In the genomic region with DNA sequence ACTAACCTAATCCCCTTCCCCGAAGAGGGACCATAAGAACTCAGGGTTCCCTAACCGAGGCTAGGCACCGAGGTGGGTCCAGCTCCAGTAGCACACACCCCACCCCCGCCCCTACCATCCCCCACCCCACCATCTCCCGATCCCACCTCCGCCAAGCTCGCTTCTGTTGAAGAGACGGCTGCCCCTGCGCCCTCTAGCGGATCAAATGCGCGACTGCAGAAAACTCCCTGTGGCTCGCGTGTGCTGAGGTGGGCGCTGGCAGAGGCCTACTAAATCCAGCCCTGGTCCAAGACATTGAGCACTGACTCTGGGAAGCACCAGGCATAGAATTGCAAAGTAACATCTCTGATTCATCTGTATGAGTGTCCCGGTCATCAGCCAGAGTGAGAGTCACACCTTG, we compare ENCODE assay signal across 8 mouse cellular contexts. TPM values are rescaled to one million over a fixed set of nuclear protein-coding genes. Genes with fewer than 3 reads are reported as not detected.
A peak's percentile ranks its signal among the peaks of the same experiment; 100 is the strongest.
DNase-seq lines count a peak whose midpoint lies in the region; ATAC-seq and TF ChIP-seq lines count a peak whose summit lies in the region.

No protein-coding gene starts in this region.

- no peaks in the 10 kb centered on the region for H3K79me2 ChIP-seq in CH12.LX (replicated peaks; ENCODE audit: control insufficient read depth, extremely low read depth, insufficient read depth, poor library complexity, severe bottlenecking)

- H3K27me3 ChIP-seq in CH12.LX (replicated peaks): peaks cover 88% of the 10 kb centered on the region
- peaks cover 37% of the 10 kb centered on the region for H3K27me3 ChIP-seq in small intestine, adult 2 months (ENCODE audit: control insufficient read depth, insufficient read depth, low read length)

- TF ChIP-seq RAD21 in CH12.LX (IDR thresholded peaks at IDR 0.05; ENCODE audit: low read depth, low read length): peak; percentile 35

- DNase-seq in CH12.LX (ENCODE audit: extremely low read depth): peak; percentile 56
- DNase-seq in Muller cell, postnatal 12 days (ENCODE audit: inconsistent ontology term): peak; percentile 26
- DNase-seq in cerebellum, postnatal 14 days: peak; percentile 82 to 89
- DNase-seq in gastrocnemius, postnatal 36 days: peak; percentile 41
- peak; percentile 31 to 82 for DNase-seq in kidney, postnatal 36 days

- peaks cover 0 to 3% of the 10 kb centered on the region in 2 experiments; a peak in 1 of 4 replicates for H3K4me1 ChIP-seq in CH12.LX (ENCODE audit: control insufficient read depth in 1 of 2, insufficient read depth in 2 of 2)
- no peaks in the 10 kb centered on the region; the same call in 1 of the 2 replicates for H3K4me1 ChIP-seq in small intestine, adult 2 months (ENCODE audit: control insufficient read depth, insufficient read depth, insufficient read length, low read length)

- H3K9ac ChIP-seq in CH12.LX (ENCODE audit: insufficient read depth, low read depth): no peak overlapping the region

- no peak for TF ChIP-seq EP300 in CH12.LX (IDR thresholded peaks at IDR 0.05; ENCODE audit: low read length)

- in situ Hi-C loops in CH12.LX (cut with MboI; ENCODE audit: low pct_ligation_motif_present, low pct_unique_long_range_greater_than_20kb, low sequenced_read_pairs): no loop called here

- H3K4me2 ChIP-seq in CH12.LX (ENCODE audit: insufficient read depth, low read depth, poor library complexity, severe bottlenecking): peak overlapping the region; percentile 39; the same call in 1 of the 2 replicates

- TF ChIP-seq CTCF in CH12.LX (conservative IDR thresholded peaks at IDR 0.05 in 1 of 2, IDR thresholded peaks at IDR 0.05 in 1 of 2; ENCODE audit: low read depth in 2 of 2, low read length in 2 of 2): peak in 1 of 2 experiments; percentile 70; a peak in 2 of 4 replicates
- peak; percentile 79; the same call in 1 of the 2 replicates for TF ChIP-seq CTCF in small intestine, adult 2 months (IDR thresholded peaks at IDR 0.05; ENCODE audit: extremely low read depth, insufficient read length, insufficient replicate concordance, low read depth, low read length)

- no peaks in the 10 kb centered on the region for H3K36me3 ChIP-seq in CH12.LX (replicated peaks in 1 of 2; ENCODE audit: control insufficient read depth in 1 of 2, insufficient read depth in 1 of 2, low read length in 1 of 2)
- no peaks in the 10 kb centered on the region for H3K36me3 ChIP-seq in small intestine, adult 2 months (ENCODE audit: control insufficient read depth, insufficient read depth, low read length)

- intact Hi-C loops in gastrocnemius, postnatal 36 days (cut with DNase I): loop anchor here (1.0 kb wide), 1 partner anchor 97 kb away; no protein-coding TSS in a partner anchor

- no peaks in the 10 kb centered on the region for H3K9me3 ChIP-seq in CH12.LX (replicated peaks; ENCODE audit: low read length)

- dilution Hi-C loops in CH12.LX (cut with MboI; ENCODE audit: extremely low pct_ligation_motif_present, extremely low pct_unique_long_range_greater_than_20kb, low sequenced_read_pairs): no loop called here

- no peak overlapping the region for H3K4me3 ChIP-seq in CH12.LX (replicated peaks in 1 of 3; ENCODE audit: low read depth in 2 of 3, low read length in 2 of 3, poor library complexity in 1 of 3)
- no peak overlapping the region for H3K4me3 ChIP-seq in small intestine, adult 2 months (ENCODE audit: low read depth, low read length)

- ATAC-seq in megakaryocyte-erythroid progenitor cell, adult 5-6 weeks (replicated peaks; ENCODE audit: low FRiP score, low TSS enrichment, poor library complexity, severe bottlenecking): peak; percentile 62; the same call in 1 of the 2 replicates
- ATAC-seq in activated CD4-positive, CD25-positive, alpha-beta regulatory T cell, adult 4 months: no peak

- no peak overlapping the region for H3K27ac ChIP-seq in CH12.LX (ENCODE audit: insufficient read depth, low read depth)
- no peak overlapping the region for H3K27ac ChIP-seq in small intestine, adult 2 months (ENCODE audit: insufficient read depth, low read depth, low read length)

- WGBS in small intestine, adult 2 months: 5% methylated on average over 16 of the region's 16 CpGs

- TF ChIP-seq POLR2A in CH12.LX (IDR thresholded peaks at IDR 0.05; ENCODE audit: low read depth, low read length): no peak
- TF ChIP-seq POLR2A in small intestine, adult 2 months (IDR thresholded peaks at IDR 0.05; ENCODE audit: low read depth, low read length): no peak

TF ChIP-seq in CH12.LX, 34 proteins besides CTCF, POLR2A, EP300 and RAD21:
- TF ChIP-seq SMC3 (IDR thresholded peaks at IDR 0.05; ENCODE audit: low read depth, low read length) (peak; percentile 74), NELFE (IDR thresholded peaks at IDR 0.05; ENCODE audit: low read depth, low read length) (no peak), E2F4 (IDR thresholded peaks at IDR 0.05; ENCODE audit: insufficient replicate concordance, low read depth, low read length) (no peak), TCF12 (IDR thresholded peaks at IDR 0.05; ENCODE audit: low read depth, low read length) (no peak), CHD2 (IDR thresholded peaks at IDR 0.05; ENCODE audit: low read length) (0 out of 2 replicates have a peak, but pooled peaks have one; percentile 42), MEF2A (IDR thresholded peaks at IDR 0.05; ENCODE audit: borderline replicate concordance, low read depth, low read length) (no peak), BHLHE40 (IDR thresholded peaks at IDR 0.05; ENCODE audit: low read depth, low read length) (0 out of 2 replicates have a peak, but pooled peaks have one; percentile 7), CHD1 (IDR thresholded peaks at IDR 0.05; ENCODE audit: low read depth, low read length) (no peak), ELF1 (IDR thresholded peaks at IDR 0.05; ENCODE audit: low read depth, low read length) (no peak), SIN3A (IDR thresholded peaks at IDR 0.05; ENCODE audit: low read length) (no peak), NRF1 (IDR thresholded peaks at IDR 0.05; ENCODE audit: low read depth, low read length) (no peak)

RNA-seq across cellular contexts. Expression of a gene that starts 1.5 kb away (rescaled TPM):
- not detected in 2 replicates for total RNA-seq in CH12.LX (2012; rRNA removed)
- total RNA-seq in CH12.LX (2014; rRNA removed): not detected in 2 replicates
- polyA plus RNA-seq in CH12.LX (2012; ENCODE audit: insufficient read length, low read depth): 0.06 TPM in 1 of 2 replicates, not detected in the other
- total RNA-seq in gastrocnemius, postnatal 36 days (2021): under 1 TPM; 0.02 to 0.08 TPM
- total RNA-seq in megakaryocyte-erythroid progenitor cell, adult 5-6 weeks (2014; fragmentation: Nextera tagmentation): not detected in 2 replicates
- not detected in 2 replicates for total RNA-seq in megakaryocyte-erythroid progenitor cell, adult 5-6 weeks (2017)
- 0.14 and 0.35 TPM in 2 replicates for polyA plus RNA-seq in small intestine, adult 2 months (2012; rRNA removed)
- not detected for polyA plus RNA-seq in activated CD4-positive, CD25-positive, alpha-beta regulatory T cell, adult 4 months (2017; shearing (Covaris generic))

RNA-seq across cellular contexts. Expression of a gene that starts 53.2 kb away (rescaled TPM):
- total RNA-seq in CH12.LX (2012; rRNA removed) (35.2 and 43.2 TPM in 2 replicates), CH12.LX (2014; rRNA removed) (46.5 and 52.5 TPM in 2 replicates)
- 57.7 and 63.7 TPM in 2 replicates for polyA plus RNA-seq in CH12.LX (2012; ENCODE audit: insufficient read length, low read depth)
- 1 to 10 TPM; 3.3 TPM for total RNA-seq in gastrocnemius, postnatal 36 days (2021)
- total RNA-seq in megakaryocyte-erythroid progenitor cell, adult 5-6 weeks (2014; fragmentation: Nextera tagmentation): 15.0 and 21.8 TPM in 2 replicates
- total RNA-seq in megakaryocyte-erythroid progenitor cell, adult 5-6 weeks (2017): 4.6 and 5.1 TPM in 2 replicates
- polyA plus RNA-seq in small intestine, adult 2 months (2012; rRNA removed): 4.7 and 7.9 TPM in 2 replicates
- 10 to 100 TPM; 47.5 to 55.4 TPM for polyA plus RNA-seq in activated CD4-positive, CD25-positive, alpha-beta regulatory T cell, adult 4 months (2017; shearing (Covaris generic))

Comparison
In these comparisons a context has a peak if more than half of its experiments do, and no peak if none do; other contexts are left out.
1. DNase-seq: peak in every context shown above with its lines; median percentile 86 in cerebellum, postnatal 14 days; 56 in kidney, postnatal 36 days; 56 in CH12.LX; 41 in gastrocnemius, postnatal 36 days; 26 in Muller cell, postnatal 12 days.